Mouse (Mus musculus) ovary, postnatal 14 days (tissue): ENCODE measurements around the gene Apbb2.

Experiments used
- DNase-seq: peaks from one replicate; pipeline ENCODE4 v3.0.0; 2022; ENCODE audit warnings: low spot score

Gene Apbb2

DNA sequence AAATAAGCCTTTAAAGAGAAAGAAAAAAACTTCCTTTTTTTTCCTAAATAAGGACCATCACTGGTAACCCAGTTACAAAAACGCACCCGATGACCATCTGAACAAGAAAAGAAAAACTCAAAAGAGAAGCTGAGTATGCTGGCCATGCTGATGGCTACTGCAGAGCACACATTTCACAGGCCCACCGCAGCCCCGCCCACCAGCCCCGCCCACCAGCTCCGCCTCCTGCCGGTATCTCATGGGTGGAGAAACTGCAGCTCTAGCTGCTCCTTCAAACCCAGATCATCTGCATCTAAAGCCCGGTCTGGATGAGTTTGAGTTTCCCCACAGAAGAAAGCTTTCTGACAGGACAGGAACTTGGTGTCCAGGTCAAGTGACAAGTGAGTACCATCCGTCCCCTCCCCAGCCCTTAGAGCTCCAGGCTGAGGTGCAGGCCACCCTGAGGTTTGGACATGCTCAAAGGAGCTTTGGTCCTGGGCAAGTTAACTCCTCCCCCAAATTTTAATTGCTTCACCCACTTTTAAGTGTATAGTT, 16.2 kb downstream of the Apbb2 start:
- no peak for DNase-seq

DNA sequence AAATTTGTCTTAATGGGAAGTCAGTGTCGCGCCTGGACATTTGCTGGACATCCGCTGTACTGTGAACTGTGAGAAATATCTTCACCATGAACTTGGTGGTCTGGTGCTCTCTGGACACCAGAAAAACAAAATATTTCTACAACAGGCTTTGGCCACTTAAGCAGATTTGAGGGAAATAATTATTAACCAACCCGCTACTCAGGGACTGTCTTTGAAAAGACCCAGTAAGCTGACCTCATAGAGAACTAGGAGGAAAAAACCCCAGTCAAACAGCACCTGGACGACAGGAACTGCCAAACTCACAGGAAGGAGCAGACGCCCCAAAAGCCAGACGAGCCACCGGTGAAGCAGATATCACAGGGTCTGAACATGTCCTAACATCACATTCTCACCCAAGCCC, 18.2 kb downstream of the Apbb2 start:
- DNase-seq, result no peak

DNA sequence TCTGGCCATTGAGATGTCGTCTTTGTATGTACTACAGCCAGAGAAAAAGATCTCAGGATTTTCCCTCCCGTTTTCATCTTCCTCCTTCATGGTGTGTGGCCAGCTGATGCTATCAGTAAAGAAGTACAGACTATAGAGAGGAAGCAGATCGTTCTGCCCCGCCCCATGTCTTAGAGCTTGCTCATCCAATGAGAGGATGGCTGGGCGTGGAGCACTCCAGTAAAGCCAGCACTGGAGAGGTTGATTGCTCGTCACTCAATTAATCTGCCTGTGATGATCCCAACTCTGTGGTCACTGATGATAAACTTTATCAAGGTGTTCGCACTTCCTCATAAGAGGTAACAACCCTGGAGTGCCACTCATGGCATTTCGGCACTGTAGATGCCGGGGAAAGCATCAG, 18.7 kb downstream of the Apbb2 start:
- DNase-seq, result no peak

GRCm38 (mm10) chr5:66596296-66596695, 22.3 kb downstream of the Apbb2 start:
- DNase-seq, result no peak

GRCm38 (mm10) chr5:66594881-66595280, 23.7 kb downstream of the Apbb2 start:
- no peak for DNase-seq

- DNase-seq, result no peak
Measured at GRCm38 (mm10) chr5:66586236-66586745, 32.3 kb downstream of the Apbb2 start.

DNA sequence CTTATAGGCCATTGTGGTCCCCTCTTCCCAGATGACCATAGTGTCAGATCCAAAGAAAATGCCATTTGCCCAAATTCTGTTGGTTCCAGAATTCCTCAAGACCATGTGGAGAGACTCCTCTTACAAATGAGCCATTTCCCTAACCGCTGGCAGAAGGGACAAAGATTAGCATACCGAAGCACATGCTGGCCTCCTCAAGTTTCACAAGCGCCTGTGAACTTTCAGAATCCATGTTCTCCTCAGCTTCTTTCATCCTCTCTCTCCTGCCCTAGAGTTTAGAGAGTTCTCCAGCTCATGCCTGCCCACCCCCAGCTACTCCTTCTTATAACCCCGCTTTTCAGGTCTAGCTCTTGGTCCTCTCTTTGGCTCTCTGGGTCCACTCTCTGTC, 35.6 kb downstream of the Apbb2 start:
- no peak for DNase-seq

DNA sequence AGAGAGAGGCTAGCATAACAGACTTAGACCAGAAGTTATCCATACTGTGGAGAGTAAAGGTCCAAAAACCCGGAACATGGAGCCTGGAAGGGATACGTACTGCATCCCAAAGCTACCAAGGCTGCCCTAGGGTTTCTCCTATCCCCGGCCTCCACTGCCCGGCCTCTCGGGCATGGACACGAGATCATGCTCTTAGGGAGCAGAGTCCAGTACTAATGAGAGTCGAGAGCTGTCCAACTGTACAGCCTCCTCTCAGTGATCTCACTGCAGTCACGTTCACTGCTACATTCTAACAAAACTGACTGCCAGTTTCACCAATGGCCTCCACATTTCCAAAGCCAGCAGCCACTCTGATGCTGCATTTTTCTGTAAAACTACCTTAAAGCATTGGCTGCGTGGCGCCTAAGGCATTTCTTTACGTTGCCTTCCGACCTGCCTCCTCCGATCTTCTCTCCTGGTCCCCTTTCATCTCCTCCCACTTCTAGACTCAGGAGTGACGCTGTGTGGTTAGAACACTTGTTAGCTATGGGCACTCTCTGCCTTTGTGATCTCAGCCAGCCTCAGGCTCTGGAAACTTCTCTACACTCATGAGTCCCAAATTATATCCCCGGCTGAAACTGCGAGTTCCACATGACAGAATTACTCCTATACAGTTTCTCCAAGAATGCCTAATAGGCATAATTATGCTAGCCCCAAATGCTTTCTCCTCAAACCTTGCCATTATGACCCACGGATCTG, 36.1 kb downstream of the Apbb2 start:
- no peak for DNase-seq

- DNase-seq, result no peak
Measured at GRCm38 (mm10) chr5:66579066-66579465, 39.5 kb downstream of the Apbb2 start.

DNA sequence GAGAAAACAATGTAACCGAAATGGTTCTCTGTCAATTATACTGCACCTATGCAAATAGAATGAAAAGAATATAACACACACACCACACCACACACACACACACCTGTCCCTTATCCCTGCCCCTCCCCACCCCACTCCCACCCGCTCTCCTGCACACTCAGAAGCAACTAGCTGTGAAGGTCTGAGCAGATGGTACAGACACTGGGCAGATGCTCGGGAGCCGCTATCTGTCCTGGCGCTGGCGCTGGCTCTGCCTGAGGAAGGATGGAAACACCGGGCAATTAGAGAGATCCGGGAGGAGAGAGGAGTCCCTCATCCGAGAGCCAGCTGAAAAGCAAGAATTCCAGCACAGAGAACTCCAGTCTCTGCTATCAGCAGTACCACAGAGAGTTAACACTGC, 42.3 kb downstream of the Apbb2 start:
- no peak for DNase-seq

DNA sequence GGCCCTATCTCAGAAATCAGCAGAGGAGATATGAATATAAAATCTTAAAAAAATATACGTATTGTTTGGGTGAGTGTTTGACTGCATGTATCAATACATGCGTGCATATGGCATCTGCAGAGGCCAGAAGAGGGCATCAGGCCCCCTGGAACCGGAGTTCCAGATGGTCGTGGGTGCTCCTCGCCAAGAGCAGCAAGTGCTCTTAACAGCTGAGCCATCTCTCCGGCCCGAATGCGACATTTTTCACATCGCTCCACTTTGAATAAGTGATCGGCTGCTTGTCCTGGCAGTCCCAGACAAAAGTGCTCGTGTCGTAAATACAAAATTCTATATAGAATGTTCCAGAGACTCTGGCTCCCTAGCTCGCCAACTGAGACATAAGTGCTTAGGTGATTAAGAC, 43.4 kb downstream of the Apbb2 start:
- no peak for DNase-seq

GRCm38 (mm10) chr5:66573266-66573665, 45.3 kb downstream of the Apbb2 start:
- no peak for DNase-seq

- DNase-seq, result no peak
Measured at GRCm38 (mm10) chr5:66572086-66572855, 46.3 kb downstream of the Apbb2 start.

DNA sequence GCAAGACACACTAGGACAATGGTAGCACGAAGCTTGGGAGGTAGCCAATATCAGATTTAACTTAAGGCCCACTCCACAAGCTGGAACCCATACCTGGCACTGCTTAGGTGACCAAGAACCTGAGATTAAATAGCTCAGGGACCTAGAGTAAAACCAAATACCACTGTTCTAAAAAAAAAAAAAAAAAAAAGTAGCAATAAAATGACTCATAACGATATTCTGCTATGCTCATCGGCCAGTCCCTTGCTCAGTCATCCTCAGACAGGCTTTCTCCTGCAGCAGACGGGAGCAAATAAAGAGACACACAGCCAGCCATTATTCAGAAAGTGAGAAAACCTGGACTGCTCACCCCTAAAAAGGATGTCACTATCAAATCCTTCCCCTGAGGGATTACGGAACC, 47.9 kb downstream of the Apbb2 start:
- DNase-seq, result no peak

- DNase-seq, result no peak
Measured at GRCm38 (mm10) chr5:66569141-66569801, 49.3 kb downstream of the Apbb2 start.

- no peak for DNase-seq
Measured at GRCm38 (mm10) chr5:66568002-66568401, 50.6 kb downstream of the Apbb2 start.

DNA sequence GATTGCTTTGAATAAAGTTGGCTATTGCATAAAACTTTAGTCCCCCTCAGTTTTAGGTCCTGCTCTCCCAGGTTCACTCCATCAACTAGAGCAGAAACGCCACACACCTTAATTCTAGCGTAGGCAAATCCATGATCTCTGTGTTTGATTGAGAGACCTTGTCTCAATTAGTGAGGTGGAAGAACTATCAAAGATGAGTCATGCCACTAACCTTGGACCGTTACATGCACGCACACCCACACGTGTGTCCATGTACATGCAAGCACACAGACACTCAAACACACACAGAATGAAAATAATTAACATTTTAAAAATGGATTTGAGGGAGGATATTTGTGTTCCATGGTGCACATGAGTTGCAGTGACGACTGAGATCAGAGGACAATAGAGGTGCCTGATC, 51.2 kb downstream of the Apbb2 start:
- no peak for DNase-seq

- DNase-seq, result no peak
Measured at GRCm38 (mm10) chr5:66559591-66560175, 58.9 kb downstream of the Apbb2 start.

DNA sequence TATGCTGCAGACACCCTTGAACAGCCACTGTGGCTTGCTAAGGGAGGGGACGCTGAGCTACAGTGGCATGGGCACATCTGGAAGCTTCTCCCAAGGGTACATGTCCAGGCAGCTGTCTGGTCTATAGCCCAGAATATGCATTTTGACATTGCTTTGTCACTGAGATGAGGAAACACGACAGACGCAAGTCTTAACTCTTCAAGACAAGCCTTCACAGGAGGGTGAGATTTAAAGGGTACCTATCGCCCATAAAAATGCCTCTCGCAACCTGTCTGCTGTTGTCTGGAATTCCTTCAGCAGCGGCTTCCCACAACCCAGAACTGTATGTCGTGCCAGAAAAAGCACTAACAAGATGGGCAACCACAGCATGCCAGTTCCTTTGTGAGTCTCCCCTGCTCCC, 60.5 kb downstream of the Apbb2 start:
- DNase-seq, result no peak

GRCm38 (mm10) chr5:66553933-66554332, 64.7 kb downstream of the Apbb2 start:
- no peak for DNase-seq

DNA sequence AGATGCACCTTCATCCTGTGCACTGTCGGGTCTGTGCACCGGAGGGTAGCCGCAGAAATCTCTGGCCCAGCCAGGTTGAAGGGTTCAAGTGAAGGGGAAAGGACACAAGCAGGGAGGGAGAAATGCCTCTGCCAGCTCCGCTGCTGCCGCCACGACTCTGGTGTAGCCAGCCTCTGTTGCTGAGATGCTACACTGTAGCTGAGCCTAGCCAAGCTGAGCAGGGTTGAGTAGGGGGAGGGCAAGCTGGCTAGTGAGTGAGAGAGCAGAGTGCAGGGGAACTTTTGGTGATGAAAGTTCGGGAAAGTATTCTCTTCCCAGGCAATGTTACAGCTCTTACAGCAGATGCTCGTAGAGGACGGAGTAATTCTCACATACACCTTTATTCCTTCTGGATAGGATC, 66.3 kb downstream of the Apbb2 start:
- no peak for DNase-seq

GRCm38 (mm10) chr5:66550292-66550691, 68.3 kb downstream of the Apbb2 start:
- no peak for DNase-seq
